Mouse (Mus musculus) heart, embryonic 16.5 days (tissue): ENCODE results near the gene Ap1s1. TPM values are rescaled to one million over a fixed set of nuclear protein-coding genes. Genes with fewer than 3 reads are reported as not detected.

Experiments
- ATAC-seq: fragments of 200-750 bp; cut with Nextera tagmentation; replicated peaks from 2 replicates; pipeline ENCODE4 v1.8.0; 2017; ENCODE audit warnings: moderate number of reproducible peaks; ENCODE audit not compliant: insufficient read depth, low FRiP score; ENCODE audit errors: extremely low read depth
- H3K27ac ChIP-seq: fragments of 300-500 bp; sonication (generic); 2 replicates; pipeline ENCODE4 v1.5.1; 2014; ENCODE audit warnings: mild to moderate bottlenecking, low read length, control low read depth, moderate library complexity
- H3K27me3 ChIP-seq: fragments of 300-500 bp; sonication (generic); 2 replicates; pipeline ENCODE4 v1.6.1; 2014; ENCODE audit warnings: low read length, mixed read lengths; ENCODE audit not compliant: control insufficient read depth, insufficient read depth
- H3K36me3 ChIP-seq: fragments of 300-500 bp; sonication (generic); 2 replicates; pipeline ENCODE4 v1.6.1; 2014; ENCODE audit not compliant: control insufficient read depth, insufficient read depth
- H3K4me1 ChIP-seq: fragments of 300-500 bp; sonication (generic); 2 replicates; pipeline ENCODE4 v1.6.1; 2014; ENCODE audit warnings: low read length, mixed read lengths; ENCODE audit not compliant: control insufficient read depth, insufficient read depth
- H3K4me2 ChIP-seq: fragments of 300-500 bp; sonication (generic); 2 replicates; pipeline ENCODE4 v1.6.1; 2014; ENCODE audit warnings: low read depth, mild to moderate bottlenecking, control low read depth, low read length
- H3K4me3 ChIP-seq: fragments of 300-500 bp; sonication (generic); 2 replicates; pipeline ENCODE4 v1.5.1; 2014; ENCODE audit warnings: mild to moderate bottlenecking, control low read depth, low read length
- H3K9ac ChIP-seq: fragments of 300-500 bp; sonication (generic); 2 replicates; pipeline ENCODE4 v1.6.1; 2014; ENCODE audit warnings: low read length, control low read depth
- H3K9me3 ChIP-seq: fragments of 300-500 bp; sonication (generic); replicated peaks from 2 replicates; pipeline ENCODE4 v1.6.1; 2016; ENCODE audit warnings: low read length; ENCODE audit not compliant: control insufficient read depth
- WGBS: fragments of 180-500 bp; shearing (Covaris S2); extraction: QIAGEN DNeasy Blood & Tissue Kit; methylation state at CpG from one replicate; pipeline ENCODE4 v1.1.7; 2014; 5-methylcytosine and 5-hydroxymethylcytosine counted together
- polyA plus RNA-seq: library from polyadenylated mRNA; unstranded; fragments of >200 nt; fragmentation: Nextera tagmentation; extraction: Ambion mirVana; gene quantifications from 2 replicates; pipeline ENCODE4 v1.2.1, GENCODE M21; 2015

The Ap1s1 gene
- polyA plus RNA-seq, 1 experiment from 2014 or later: 148 TPM

- Histone ChIP-seq H3K27ac (peak within 1 kb of the TSS; percentile 97), H3K9ac (peak within 1 kb of the TSS; percentile 56), H3K4me3 (peak within 1 kb of the TSS; percentile 33), H3K36me3 (no peaks in the 10 kb centered on the region; the same call in 1 of the 2 replicates), H3K4me2 (peak within 1 kb of the TSS; percentile 57), H3K27me3 (no peaks in the 10 kb centered on the region), H3K4me1 (peaks cover 45% of the 10 kb centered on the region), H3K9me3 (no peaks in the 10 kb centered on the region)
- WGBS: 13% methylated on average over 23 of the region's 23 CpGs
- peak; percentile 87 for ATAC-seq
Observed at GRCm38 (mm10) chr5:137072079-137072960, 26.4 kb upstream of the Ap1s1 start, which contains the start of gene Serpine1. Gene Serpine1, minus strand, starts transcription at chr5:137072268.

- Histone ChIP-seq H3K27me3 (no peaks in the 10 kb centered on the region), H3K4me3 (peak overlapping the region; percentile 33; the same call in 1 of the 2 replicates), H3K9ac (no peak overlapping the region), H3K4me2 (peak overlapping the region; percentile 57), H3K36me3 (no peaks in the 10 kb centered on the region; the same call in 1 of the 2 replicates), H3K9me3 (no peaks in the 10 kb centered on the region), H3K4me1 (peaks cover 33% of the 10 kb centered on the region), H3K27ac (no peak overlapping the region)
- 84% methylated on average over 19 of the region's 19 CpGs for WGBS
- no peak for ATAC-seq
Observed at GRCm38 (mm10) chr5:137070881-137071605, 25.1 kb upstream of the Ap1s1 start.

GRCm38 (mm10) chr5:137068711-137069110 is 22.8 kb upstream of the Ap1s1 start:
- no peak overlapping the region for H3K4me2 ChIP-seq
- H3K36me3 ChIP-seq: peaks cover 4% of the 10 kb centered on the region; the same call in 1 of the 2 replicates
- H3K9me3 ChIP-seq: no peaks in the 10 kb centered on the region
- no peak for ATAC-seq
- WGBS: 65% methylated on average over 4 of the region's 4 CpGs
- peaks cover 19% of the 10 kb centered on the region for H3K4me1 ChIP-seq
- H3K27ac ChIP-seq: no peak overlapping the region
- H3K9ac ChIP-seq: no peak overlapping the region
- no peaks in the 10 kb centered on the region for H3K27me3 ChIP-seq
- H3K4me3 ChIP-seq: no peak overlapping the region

GRCm38 (mm10) chr5:137065923-137066322 is 20.0 kb upstream of the Ap1s1 start:
- peaks cover 4% of the 10 kb centered on the region; the same call in 1 of the 2 replicates for H3K36me3 ChIP-seq
- H3K9ac ChIP-seq: no peak overlapping the region
- no peak overlapping the region for H3K27ac ChIP-seq
- H3K27me3 ChIP-seq: no peaks in the 10 kb centered on the region
- 74% methylated on average over 8 of the region's 8 CpGs for WGBS
- no peaks in the 10 kb centered on the region for H3K9me3 ChIP-seq
- no peak for ATAC-seq
- no peak overlapping the region for H3K4me3 ChIP-seq
- H3K4me1 ChIP-seq: no peaks in the 10 kb centered on the region
- H3K4me2 ChIP-seq: no peak overlapping the region

- H3K36me3 ChIP-seq: peaks cover 4% of the 10 kb centered on the region; the same call in 1 of the 2 replicates
- ATAC-seq: no peak
- no peak overlapping the region for H3K4me2 ChIP-seq
- no peaks in the 10 kb centered on the region for H3K27me3 ChIP-seq
- no peak overlapping the region for H3K4me3 ChIP-seq
- H3K9ac ChIP-seq: no peak overlapping the region
- H3K9me3 ChIP-seq: no peaks in the 10 kb centered on the region
- WGBS: 60% methylated on average over 6 of the region's 6 CpGs
- no peak overlapping the region for H3K27ac ChIP-seq
- no peaks in the 10 kb centered on the region for H3K4me1 ChIP-seq
Observed at GRCm38 (mm10) chr5:137065454-137065853, 19.5 kb upstream of the Ap1s1 start.

- Histone ChIP-seq H3K9ac (no peak overlapping the region), H3K36me3 (peaks cover 4% of the 10 kb centered on the region; the same call in 1 of the 2 replicates), H3K27ac (no peak overlapping the region), H3K4me3 (no peak overlapping the region), H3K4me1 (no peaks in the 10 kb centered on the region), H3K27me3 (no peaks in the 10 kb centered on the region), H3K4me2 (no peak overlapping the region), H3K9me3 (no peaks in the 10 kb centered on the region)
- 82% methylated on average over 5 of the region's 5 CpGs for WGBS
- ATAC-seq: no peak
Observed at GRCm38 (mm10) chr5:137062601-137063000, 16.7 kb upstream of the Ap1s1 start.

- no peaks in the 10 kb centered on the region for H3K9me3 ChIP-seq
- no peak overlapping the region for H3K27ac ChIP-seq
- ATAC-seq: peak; percentile 75; the same call in 1 of the 2 replicates
- no peaks in the 10 kb centered on the region for H3K4me1 ChIP-seq
- H3K27me3 ChIP-seq: no peaks in the 10 kb centered on the region
- H3K9ac ChIP-seq: no peak overlapping the region
- 16% methylated on average over 10 of the region's 12 CpGs for WGBS
- H3K36me3 ChIP-seq: 0 out of 2 replicates have a peak, but pooled peaks cover 4% of the 10 kb centered on the region
- no peak overlapping the region for H3K4me2 ChIP-seq
- no peak overlapping the region for H3K4me3 ChIP-seq
Observed at GRCm38 (mm10) chr5:137061809-137062481, 16.0 kb upstream of the Ap1s1 start.

GRCm38 (mm10) chr5:137054873-137055272 is 8.9 kb upstream of the Ap1s1 start:
- Histone ChIP-seq H3K27me3 (no peaks in the 10 kb centered on the region), H3K9me3 (no peaks in the 10 kb centered on the region; the same call in 1 of the 2 replicates), H3K27ac (no peak overlapping the region), H3K9ac (no peak overlapping the region), H3K4me1 (no peaks in the 10 kb centered on the region), H3K4me3 (no peak overlapping the region), H3K4me2 (no peak overlapping the region), H3K36me3 (no peaks in the 10 kb centered on the region)
- ATAC-seq: no peak
- WGBS: 83% methylated on average over 5 of the region's 5 CpGs
